Mouse (Mus musculus) left cerebral cortex, postnatal 25 days (tissue): ENCODE results near the gene Acer3. TPM values are rescaled to one million over a fixed set of nuclear protein-coding genes. Genes with fewer than 3 reads are reported as not detected.
A peak's percentile ranks its signal among the peaks of the same experiment; 100 is the strongest.
"Not testable (repeated sequence)": the region's sequence is repeated elsewhere in the genome, so short reads cannot be mapped to it uniquely, and the experiment has no call there.

Source experiments
- DNase-seq, 2 experiments: peaks; one replicate each; pipeline ENCODE4 v3.0.0; 2022; ENCODE audit warnings: low spot score in 2 of 2, mixed read lengths in 1 of 2
- intact Hi-C: fragments of 180-260 bp; cut with DNase I; formaldehyde crosslinking; loops from one replicate; pipeline ENCODE4 v1.15.1; 2025
- total RNA-seq, 2 experiments: library from RNA; stranded (reverse); gene quantifications; 2 replicates each; pipeline ENCODE4 v1.2.3; 2021

Gene Acer3
- total RNA-seq, 2 experiments from 2014 or later, result 20.0 to 26.1 TPM

DNA sequence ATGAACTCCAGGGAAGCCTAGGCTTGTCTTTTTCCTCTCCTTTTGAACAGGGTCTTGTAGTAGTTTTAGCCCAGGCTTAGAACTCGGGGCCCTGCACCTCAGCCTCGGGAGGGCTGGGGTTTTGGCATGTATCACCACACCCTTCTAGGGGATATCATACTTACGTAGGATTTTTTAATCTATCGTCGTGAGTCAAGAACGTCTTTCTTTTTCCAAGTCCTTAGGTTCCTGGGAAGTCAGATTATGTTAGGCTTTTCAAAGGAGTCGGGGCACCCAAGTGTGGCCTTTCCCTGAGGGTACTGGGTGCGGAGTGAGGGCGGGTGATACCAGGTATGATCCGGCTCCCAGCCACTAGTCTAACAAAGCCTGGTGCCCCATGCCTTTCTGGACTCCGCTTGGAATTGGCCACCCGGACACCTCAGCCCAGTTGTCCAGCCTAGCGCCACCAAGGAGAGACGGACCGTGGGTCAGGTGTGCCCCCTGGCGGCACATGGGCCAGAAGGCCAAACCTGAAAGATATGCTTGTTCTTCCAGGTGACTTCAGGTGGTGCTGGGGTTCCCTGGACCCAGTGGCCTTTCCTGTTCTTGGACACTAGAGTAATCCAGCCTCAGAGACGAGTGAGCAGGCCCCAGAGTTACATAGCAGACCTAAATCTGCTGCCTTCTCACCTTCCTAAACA lies 129.3 kb downstream of the Acer3 start:
- intact Hi-C loops, result loop anchor here (2.0 kb wide), 1 partner anchor 37 kb away; no protein-coding TSS in a partner anchor
- DNase-seq, result no peak

DNA sequence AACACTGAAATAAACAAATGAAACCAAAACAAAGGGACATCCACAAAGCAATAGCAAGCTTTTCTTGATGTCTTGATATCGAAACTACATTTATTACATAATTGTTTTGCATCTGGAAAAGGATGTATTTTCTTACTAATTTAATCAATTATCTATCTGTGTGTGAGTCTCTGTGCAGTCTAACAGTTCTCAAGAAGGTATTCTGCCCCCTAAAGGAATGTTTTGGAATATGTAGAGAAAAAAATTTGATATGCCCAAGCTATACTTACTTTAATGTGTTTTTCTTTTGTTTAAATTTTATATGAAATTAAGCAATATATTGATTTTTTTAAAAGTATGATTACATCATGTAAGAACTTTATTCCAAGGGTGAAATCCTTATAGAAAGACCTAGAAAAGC lies 130.4 kb downstream of the Acer3 start:
- intact Hi-C loops, result no loop called here
- no peak for DNase-seq

DNA sequence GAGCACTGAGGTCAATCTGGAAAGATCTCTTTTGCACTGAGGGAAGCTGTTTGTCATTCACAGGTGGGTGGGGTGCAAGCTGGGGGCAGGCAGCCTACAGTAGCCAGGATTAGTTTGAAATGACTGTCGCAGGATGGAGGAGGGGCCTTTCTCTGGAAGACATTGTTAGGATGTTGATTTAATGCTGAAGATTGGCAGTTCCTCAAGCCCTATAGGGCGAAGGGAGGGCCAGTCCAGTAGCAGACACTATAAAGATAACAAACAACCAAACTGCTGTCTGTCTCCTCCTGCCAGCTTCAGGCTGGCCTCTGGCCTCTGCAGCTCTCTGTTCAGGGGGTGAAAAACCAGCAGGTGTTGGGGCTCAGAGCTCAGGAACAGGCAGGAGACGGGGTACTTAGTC lies 131.3 kb downstream of the Acer3 start:
- DNase-seq, result no peak
- intact Hi-C loops, result no loop called here

DNA sequence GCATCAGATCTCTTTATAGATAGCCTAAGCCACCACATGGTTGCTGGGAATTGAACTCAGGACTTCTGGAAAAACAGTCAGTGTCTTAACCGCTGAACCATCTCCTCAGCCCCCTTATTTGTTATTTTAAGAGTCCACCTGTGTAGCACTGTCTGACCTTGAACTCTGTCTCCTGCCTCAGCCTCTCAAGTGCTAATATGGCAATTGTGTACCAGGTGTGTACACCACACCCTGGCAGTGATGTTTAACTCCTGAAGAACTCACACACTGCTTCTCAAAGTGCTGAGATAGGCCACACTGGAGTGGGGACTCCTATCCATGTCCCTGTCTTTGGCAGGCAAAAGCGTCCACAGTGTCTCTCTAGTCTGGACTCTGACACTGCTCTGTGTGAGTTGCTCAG lies 132.3 kb downstream of the Acer3 start:
- no peak for DNase-seq
- intact Hi-C loops, result no loop called here

DNA sequence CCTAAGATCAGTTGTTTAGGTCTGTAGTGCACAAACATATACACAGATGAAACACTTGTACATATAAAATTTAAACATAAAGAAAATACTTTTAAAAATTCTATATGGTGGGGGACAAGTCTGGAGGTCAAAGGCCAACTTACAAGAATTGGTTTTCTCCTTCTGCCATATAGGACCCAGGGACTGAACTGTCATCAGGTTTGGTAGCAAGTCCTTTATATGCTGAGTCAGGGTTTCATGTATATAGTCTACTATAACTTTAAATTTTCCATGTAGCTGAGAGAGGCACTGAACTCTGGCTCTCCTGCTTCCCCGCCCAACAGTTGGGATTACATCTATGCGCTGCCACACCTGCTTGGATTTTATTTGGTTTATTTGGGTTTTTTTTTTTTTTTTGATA lies 132.8 kb downstream of the Acer3 start:
- no peak for DNase-seq
- intact Hi-C loops, result no loop called here

DNA sequence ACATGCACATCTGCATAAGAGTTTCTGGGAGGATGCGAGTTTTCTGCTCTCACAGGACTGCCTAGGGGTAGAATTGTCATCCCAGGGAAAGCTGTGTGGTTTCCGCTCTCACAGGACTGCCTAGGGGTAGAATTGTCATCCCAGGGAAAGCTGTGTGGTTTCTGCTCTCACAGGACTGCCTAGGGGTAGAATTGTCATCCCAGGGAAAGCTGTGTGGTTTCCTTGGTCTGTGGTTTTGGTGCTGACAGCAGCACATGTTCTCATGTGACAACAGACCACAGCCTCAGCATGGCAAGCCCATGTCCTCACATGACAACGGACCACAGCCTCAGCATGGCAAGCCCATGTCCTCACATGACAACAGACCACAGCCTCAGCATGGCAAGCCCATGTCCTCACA lies 133.7 kb downstream of the Acer3 start:
- intact Hi-C loops, DNase-seq: not testable (repeated sequence)

DNA sequence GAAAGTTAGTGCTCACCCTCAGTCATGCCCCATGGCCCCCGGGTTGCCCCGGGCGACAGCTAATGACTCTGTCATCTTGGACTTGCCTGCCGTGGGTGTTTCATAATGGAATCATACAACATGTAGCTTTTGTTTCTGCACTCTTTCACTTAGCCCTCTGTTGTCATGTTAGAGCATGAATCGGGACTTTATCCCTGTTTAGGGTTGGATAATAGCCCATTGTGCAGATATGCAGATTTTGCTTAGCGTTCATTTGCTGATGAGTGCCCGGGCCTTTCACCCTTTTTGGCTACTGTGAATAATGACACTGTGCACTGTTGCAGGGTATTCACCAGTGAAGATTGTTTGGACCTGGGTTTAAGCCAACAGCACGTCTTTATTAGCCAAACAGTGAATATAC lies 134.4 kb downstream of the Acer3 start:
- DNase-seq, result peak in 1 of 2 experiments; percentile 18

DNA sequence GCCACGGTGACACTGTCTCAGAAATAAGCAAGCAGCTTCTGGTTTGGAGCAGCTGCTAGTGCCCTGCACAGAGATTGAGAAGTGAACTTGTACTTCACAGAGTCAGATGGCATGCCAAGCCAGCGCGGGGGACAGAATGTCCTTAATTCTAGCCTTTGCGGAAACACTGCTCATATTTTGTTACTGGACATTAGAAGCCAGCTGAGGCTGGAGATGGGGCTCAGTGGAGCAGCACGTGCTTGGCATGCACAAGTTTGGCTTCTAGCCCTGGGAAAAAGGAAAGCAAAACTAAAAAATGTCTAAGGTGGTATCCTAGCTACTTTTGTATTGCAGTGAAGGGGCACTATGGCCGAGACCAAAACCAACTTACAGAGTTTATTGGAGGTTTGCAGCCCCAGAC lies 135.7 kb downstream of the Acer3 start:
- no peak for DNase-seq
- intact Hi-C loops, result no loop called here

More for the DNA sequence above, 134.4 kb downstream of the Acer3 start:
- intact Hi-C loops, result no loop called here

DNA sequence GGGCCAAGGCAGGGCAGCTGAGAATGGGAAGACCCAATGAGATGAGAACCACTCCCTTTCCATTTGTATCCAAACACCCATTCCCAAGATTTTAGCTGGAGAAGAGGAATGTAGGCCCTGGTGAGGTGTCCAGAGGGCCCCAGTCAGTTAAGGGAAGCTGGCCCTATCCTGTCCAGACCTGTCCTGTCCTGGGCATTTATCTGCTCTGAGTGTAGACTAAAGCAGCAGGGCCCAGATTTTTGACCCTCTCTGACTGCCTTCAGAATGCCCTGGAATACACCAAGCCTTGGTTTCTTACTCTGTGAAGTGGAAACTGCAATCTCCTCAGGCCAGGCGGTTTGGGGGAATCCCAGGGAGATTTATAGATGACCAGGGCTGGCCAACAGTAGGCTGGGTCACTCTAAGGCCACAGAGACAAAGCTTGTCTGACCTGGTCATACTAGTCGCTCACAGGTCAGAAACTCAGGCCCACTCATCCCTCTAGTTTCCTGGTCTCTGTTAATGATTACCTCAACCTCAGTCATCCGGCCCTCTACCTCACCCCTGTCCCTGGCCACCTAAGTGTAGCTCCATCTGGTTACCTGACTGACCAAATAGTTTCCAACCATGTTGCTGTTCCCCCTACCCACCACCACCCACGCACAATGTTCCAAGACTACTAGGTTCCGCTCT lies 142.3 kb downstream of the Acer3 start:
- no peak for DNase-seq
- intact Hi-C loops, result no loop called here

DNA sequence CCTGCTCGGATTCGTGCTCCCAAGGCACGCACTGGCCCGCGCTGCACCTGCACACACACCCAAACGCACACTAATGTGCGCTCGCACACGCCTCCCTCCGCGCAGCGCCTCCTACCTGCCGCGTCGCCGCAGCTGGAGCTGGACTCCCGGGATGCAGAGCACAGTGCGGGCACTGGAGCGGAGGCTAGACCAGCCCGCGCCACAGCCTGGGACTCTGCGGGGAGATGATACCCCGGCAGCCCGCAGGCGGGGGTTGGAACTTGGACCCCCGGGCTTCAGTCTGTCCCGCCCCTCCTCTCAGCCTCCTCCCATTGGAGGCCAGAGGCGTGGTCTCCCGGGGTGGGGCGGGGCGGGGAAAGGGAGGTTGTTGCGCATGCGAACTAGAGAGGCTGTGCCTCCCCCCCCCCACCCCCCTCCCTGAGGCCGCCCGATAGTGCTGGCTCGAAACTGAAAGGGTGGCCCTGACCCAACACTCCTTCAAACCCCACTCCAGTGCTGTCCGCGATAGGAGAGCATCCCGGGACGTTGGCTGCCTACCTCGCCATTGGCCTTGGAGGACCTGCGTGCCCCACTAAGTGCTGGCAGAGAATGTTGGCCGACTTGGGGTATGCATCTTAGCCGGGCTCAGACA lies 143.0 kb downstream of the Acer3 start, which contains the start of gene Capn5:
Gene Capn5 (minus strand): TSS at position 346 of the 631 bp plus-strand sequence.
- intact Hi-C loops, result no loop called here

DNA sequence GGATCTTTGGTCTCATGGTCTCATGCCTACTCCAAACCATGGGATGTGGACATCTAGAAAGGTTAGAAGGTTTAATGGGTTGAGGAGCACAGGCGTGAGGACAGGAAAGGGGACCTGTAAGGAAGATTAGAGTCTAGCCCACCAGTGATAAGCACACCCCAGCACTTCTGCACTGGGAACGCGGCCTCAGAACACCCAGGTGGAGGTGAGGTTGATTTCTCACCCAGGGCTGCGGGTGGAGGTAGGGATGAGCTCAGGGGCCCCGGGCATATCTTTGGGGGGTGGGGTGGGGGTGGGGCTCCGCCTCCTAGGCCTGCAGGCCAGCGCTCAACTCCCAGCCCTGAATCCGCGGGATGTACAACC lies 143.5 kb downstream of the Acer3 start:
- intact Hi-C loops, result no loop called here

More for the DNA sequence above, 143.0 kb downstream of the Acer3 start, which contains the start of gene Capn5:
- DNase-seq, result peak; percentile 55 to 66

DNA sequence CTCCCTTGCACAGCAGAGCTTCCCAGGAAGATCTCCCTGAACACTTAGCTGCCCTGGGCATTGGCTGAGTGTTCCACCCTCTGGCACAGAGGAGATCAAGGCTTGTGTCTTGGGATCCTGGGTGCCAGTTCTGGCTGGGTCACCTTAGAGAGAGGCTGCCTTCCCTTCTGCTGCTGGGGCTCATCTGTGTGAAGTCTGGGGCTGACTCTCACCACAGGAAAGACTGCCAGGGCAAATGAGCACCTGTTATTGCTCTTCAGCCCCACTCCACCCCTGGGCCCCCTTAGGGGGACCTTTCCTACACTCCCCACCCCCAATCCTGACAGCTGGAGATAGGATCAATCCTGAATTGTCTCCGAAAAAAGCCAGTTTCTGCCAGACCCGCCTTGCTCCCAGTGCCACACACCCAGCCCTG lies 143.9 kb downstream of the Acer3 start:
- DNase-seq, result no peak
- intact Hi-C loops, result no loop called here

More for the DNA sequence above, 143.5 kb downstream of the Acer3 start:
- no peak for DNase-seq

DNA sequence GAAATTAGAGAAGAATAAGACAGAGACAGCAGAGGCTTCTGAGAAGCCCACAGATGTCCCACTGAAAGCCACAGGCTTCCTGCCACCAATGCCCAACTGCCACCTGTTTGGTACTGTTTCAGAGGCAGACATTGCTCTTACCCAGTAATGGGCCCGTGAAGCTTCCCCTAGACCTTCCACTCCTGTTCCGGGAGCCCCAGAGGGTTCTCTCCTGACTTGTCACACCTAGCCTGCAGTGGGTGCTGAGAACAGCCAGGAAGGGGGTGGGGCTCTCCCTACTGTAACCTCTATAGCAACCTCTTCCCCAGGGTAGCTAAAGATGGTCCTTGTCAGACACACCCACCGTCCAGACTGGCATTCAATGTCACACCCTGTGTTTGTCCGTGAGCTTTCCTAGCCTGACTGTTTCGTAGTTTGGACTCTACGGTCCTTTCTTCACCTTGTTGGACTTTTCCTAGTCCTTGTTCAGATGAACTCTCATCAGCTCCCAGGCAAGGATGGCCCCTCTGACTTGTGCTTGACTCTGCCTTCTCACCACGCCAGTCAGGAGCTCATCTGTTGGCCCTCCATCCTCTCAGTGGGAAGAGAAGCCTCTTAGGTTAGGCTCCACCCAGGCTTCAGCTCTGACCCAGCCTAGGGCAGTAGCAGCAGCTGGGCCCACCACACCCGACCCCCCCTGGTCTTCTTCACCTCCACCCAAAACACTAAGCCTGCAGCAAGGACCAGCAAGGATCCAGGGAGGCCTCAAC lies 144.5 kb downstream of the Acer3 start:
- no peak for DNase-seq
- intact Hi-C loops, result no loop called here

DNA sequence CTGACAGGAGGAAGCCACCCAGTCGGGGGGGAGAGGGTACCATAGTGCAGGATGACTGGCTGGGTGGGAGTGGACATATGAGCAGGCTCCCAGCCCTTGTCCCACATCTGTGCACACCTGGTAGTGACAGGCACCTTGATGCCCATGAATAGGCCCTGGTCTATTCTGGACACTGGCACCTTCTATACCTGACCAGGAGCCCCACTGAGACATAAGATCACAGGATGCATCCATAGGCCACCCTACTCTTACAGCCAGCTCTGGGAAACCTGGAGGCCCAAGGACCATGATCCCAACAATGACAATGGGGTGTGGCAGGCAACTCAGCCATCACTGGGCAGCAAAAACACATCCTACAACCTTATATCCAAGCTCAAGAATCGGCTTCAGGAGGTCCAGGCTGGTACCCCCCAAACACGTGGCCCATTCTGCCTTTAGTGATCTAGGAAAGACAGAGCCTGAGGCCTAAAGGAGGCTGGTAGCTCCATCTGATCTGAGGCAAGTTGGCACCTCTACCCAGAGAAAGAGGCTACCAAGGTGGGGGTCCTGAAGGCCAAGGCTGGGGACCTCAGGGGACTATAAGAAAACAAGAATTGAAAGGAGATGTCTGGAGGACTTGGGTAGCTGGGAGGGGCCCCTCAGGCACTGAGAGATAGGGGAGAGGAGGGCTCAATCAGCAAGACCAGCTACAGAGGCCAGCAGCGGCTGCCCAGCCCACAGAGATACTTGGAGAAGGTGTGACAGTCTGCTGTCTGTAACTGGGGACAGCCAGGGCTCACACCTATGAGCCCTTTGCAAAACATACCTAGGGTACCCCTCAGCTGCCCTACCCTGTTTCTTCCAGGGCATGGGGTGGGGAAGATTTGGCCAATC lies 145.9 kb downstream of the Acer3 start:
- DNase-seq, result no peak
- intact Hi-C loops, result no loop called here

DNA sequence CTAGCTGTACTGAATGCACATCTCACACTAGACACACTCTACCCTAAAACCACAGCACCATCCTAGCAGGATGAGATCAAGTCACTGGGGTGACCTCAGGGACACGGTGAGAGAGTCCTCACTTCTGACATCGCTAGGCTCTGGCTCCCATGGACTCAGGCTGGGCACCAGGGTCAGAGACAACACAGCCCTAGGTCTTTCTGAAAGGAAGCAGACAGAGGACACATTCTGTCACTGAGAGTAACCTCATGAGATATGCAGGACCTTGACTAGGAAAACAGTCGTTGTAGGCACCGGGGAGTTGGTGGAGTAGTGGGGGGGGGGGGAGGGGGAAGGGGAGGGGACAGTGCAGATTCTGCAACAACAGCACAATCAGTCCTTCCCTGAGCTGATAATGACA lies 147.6 kb downstream of the Acer3 start:
- intact Hi-C loops, result no loop called here
- DNase-seq, result no peak

DNA sequence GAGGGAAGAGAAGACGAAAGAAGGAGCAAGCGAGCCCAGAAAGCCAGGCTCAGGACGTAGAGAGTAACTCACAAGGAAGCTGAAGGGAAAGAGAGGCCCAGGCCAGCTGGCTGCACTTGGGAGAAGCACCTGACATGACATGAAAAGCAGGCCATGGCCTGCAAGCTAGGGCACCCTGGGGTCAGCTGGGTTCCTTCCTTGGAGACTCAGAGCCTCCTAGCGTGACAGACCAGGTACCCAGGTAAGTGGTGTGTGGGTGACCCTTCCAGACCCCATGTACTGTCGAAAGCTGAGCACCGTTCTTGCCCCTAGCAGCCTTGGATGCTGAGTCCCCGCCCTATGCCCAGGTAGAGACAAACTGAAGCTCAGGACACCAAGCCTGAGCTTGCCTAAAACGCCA lies 148.3 kb downstream of the Acer3 start:
- no peak for DNase-seq
- intact Hi-C loops, result no loop called here

DNA sequence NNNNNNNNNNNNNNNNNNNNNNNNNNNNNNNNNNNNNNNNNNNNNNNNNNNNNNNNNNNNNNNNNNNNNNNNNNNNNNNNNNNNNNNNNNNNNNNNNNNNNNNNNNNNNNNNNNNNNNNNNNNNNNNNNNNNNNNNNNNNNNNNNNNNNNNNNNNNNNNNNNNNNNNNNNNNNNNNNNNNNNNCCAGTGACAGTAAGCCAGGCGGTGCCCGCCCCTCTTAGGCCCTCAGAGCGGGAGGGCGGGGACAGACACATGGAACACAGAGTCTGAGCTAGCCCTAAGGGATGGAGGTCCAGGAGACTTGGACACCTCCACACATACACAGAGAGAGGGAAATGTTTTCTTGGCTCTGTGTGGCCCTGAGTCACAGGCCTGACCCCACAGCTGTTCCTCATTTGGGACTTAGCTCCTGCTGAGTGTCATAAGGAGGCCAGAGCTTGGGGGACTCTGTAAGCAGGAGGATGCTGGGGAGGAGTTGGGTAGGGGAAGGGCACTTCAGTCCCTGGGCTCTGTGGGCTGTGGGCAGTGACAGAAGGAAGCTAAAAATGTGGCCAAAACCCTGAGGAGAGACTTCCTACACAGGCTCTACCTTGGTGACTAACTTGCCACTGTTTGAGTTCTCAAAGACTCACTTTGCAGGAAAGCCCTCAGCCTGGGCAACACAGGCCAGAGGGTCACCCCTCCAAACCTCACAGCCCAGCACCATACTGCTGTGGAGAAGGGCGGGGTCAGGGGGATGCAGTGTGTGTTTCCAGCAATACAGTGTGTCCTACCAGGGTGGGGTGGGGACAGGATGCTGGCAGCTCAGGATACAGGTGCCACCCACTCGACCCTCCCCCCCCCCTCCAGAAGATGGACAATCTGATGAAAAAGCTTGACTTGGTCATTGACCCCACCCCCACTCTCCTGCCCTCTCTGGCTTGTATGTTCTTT lies 149.6 kb downstream of the Acer3 start:
- peak in 1 of 2 experiments; percentile 70 for DNase-seq
- intact Hi-C loops, result no loop called here

DNA sequence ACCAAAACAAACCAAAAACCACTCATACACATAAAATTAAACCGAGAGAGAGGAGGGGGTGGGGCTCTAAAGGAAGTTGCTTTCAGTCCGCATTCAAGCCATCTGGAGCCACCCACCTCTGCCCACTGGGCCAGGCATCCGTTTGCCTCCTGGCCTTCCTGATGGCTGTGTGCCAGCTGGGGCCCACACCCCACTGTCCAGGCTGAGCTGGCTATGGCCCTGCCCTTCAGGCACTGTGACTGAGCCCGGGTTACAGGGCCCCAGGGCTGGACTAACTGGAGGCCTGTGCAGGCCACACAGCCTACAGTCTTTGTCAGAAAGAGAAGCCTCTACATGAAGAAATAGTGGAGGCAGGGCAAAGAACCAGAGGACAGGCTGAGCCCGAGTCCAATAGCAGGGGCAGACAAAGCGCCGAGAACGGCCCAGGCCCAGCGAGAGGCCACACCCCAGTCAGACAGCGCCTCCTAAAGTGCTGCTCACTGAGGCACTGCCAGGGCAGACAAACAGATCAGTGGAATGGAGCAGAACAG lies 155.9 kb downstream of the Acer3 start:
- intact Hi-C loops, result no loop called here
- no peak for DNase-seq
